ENCODE assay signal across 8 mouse cellular contexts in the genomic region with DNA sequence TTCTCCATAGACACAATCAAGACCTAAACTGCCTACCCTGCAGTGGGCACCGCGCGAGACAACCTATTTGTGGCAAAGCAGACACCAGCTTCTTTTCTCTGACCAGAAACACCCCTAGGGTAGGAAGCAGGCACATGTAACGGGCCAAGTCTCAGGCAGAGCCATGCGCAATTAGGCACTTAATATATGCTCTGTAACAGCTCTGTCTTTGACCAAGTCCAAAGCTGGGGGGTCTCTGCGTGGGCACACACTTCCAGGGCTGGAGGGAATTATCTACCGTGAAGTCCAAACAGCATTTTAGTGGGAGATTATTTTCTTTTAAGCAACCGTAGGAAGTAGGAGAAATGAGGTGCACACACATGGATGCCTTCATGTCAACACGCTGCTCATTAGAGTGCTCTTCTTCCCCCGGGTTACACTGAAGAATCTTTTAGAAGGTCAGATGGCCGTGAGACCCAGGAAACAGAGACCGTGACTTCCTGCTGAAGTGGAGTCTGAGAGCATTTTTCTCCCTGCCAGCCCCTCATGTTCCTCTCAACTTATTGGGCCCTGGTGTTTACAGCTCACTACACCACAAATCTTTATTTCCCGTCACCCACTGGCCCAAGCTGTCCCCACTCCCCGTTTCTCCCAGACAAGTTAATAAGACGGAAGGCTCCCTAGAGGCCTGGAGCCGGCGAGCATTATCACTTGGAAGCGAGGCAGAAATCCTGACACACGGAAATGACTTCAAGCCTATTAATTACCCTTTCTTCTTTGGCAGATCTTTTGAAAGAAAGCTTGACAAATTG.
DNase-seq lines count a peak whose midpoint lies in the region; ATAC-seq and TF ChIP-seq lines count a peak whose summit lies in the region.

No protein-coding gene starts in this region.

- peak overlapping the region; percentile 14; the same call in 1 of the 2 replicates for H3K4me3 ChIP-seq in forebrain, embryonic 10.5 days
- H3K4me3 ChIP-seq in hindbrain, embryonic 15.5 days: no peak overlapping the region
- H3K4me3 ChIP-seq in thymus, adult 2 months (ENCODE audit: control insufficient read depth, insufficient read depth, low read length): no peak overlapping the region

- peak; percentile 65 for ATAC-seq in hindbrain, embryonic 15.5 days (ENCODE audit: low FRiP score, low read depth)
- no peak for ATAC-seq in granulocyte monocyte progenitor cell, adult 5-6 weeks (replicated peaks; ENCODE audit: poor library complexity, severe bottlenecking)

- DNase-seq in Muller cell, postnatal 12 days (ENCODE audit: inconsistent ontology term): peak; percentile 67
- peak; percentile 43 for DNase-seq in forebrain, embryonic 10.5 days (ENCODE audit: extremely low spot score, low spot score)
- peak; percentile 19 for DNase-seq in lung, postnatal 36 days
- no peak for DNase-seq in thymus, adult 2 months
- no peak for DNase-seq in gastrocnemius, adult 8-10 months (ENCODE audit: low spot score in 2 of 2)
- no peak for DNase-seq in urinary bladder, postnatal 25 days (ENCODE audit: low spot score)

- peaks cover 98% of the 10 kb centered on the region for H3K4me1 ChIP-seq in forebrain, embryonic 10.5 days
- peaks cover 86% of the 10 kb centered on the region for H3K4me1 ChIP-seq in hindbrain, embryonic 15.5 days (replicated peaks)
- peaks cover 10% of the 10 kb centered on the region; the same call in 1 of the 2 replicates for H3K4me1 ChIP-seq in thymus, adult 2 months (replicated peaks; ENCODE audit: control insufficient read depth, insufficient read depth, low read length)

- no peaks in the 10 kb centered on the region for H3K27me3 ChIP-seq in forebrain, embryonic 10.5 days (ENCODE audit: poor library complexity, severe bottlenecking)
- H3K27me3 ChIP-seq in hindbrain, embryonic 15.5 days: no peaks in the 10 kb centered on the region
- no peaks in the 10 kb centered on the region for H3K27me3 ChIP-seq in thymus, adult 2 months (ENCODE audit: control insufficient read depth, insufficient read depth, low read length)

- no peak for TF ChIP-seq POLR2A in thymus, adult 2 months (IDR thresholded peaks at IDR 0.05; ENCODE audit: control insufficient read depth, extremely low read depth, insufficient read depth, low read length, poor library complexity)

- 36% methylated on average over 19 of the region's 19 CpGs for WGBS in forebrain, embryonic 10.5 days
- 21% methylated on average over 19 of the region's 19 CpGs for WGBS in hindbrain, embryonic 15.5 days
- 94% methylated on average over 19 of the region's 19 CpGs for WGBS in thymus, adult 2 months

- TF ChIP-seq CTCF in thymus, adult 2 months (IDR thresholded peaks at IDR 0.05; ENCODE audit: borderline replicate concordance, control insufficient read depth, extremely low read depth, insufficient read depth, low read length, poor library complexity): no peak

- peaks cover 37% of the 10 kb centered on the region for H3K36me3 ChIP-seq in forebrain, embryonic 10.5 days (replicated peaks)
- no peaks in the 10 kb centered on the region for H3K36me3 ChIP-seq in hindbrain, embryonic 15.5 days
- H3K36me3 ChIP-seq in thymus, adult 2 months (ENCODE audit: control insufficient read depth, insufficient read depth, low read length): no peaks in the 10 kb centered on the region

- H3K4me2 ChIP-seq in hindbrain, embryonic 15.5 days: no peak overlapping the region; the same call in 1 of the 2 replicates

- no peak overlapping the region for H3K9ac ChIP-seq in hindbrain, embryonic 15.5 days

- no peaks in the 10 kb centered on the region for H3K9me3 ChIP-seq in forebrain, embryonic 10.5 days
- H3K9me3 ChIP-seq in hindbrain, embryonic 15.5 days: no peaks in the 10 kb centered on the region

- peak overlapping the region; percentile 79 for H3K27ac ChIP-seq in forebrain, embryonic 10.5 days
- peak overlapping the region; percentile 80 for H3K27ac ChIP-seq in hindbrain, embryonic 15.5 days (replicated peaks)
- no peak overlapping the region for H3K27ac ChIP-seq in thymus, adult 2 months (ENCODE audit: control insufficient read depth, insufficient read depth, low read length)

Comparison
In these comparisons a context has a peak if more than half of its experiments do, and no peak if none do; other contexts are left out.
1. DNase-seq: peak in Muller cell, postnatal 12 days (single experiment), forebrain, embryonic 10.5 days (single experiment) and lung, postnatal 36 days (single experiment); none in thymus, adult 2 months (single experiment), gastrocnemius, adult 8-10 months (0 of 2) and urinary bladder, postnatal 25 days (single experiment).